Mouse (Mus musculus) MEL (cell line): ENCODE results near the gene Sim2.

Source experiments
- CTCF ChIP-seq, 3 experiments: IDR thresholded peaks in 2 of 3; conservative IDR thresholded peaks in 1 of 3; 2 replicates each; pipeline ENCODE4 v1.5.1; 2011 to 2012; ENCODE audit warnings: low read length in 3 of 3, low read depth in 2 of 3, mild to moderate bottlenecking in 2 of 3, improper control_type of control experiment in 1 of 3, inconsistent platforms in 1 of 3, mixed read lengths in 1 of 3, moderate library complexity in 1 of 3; ENCODE audit not compliant: control insufficient read depth in 1 of 3, insufficient read depth in 1 of 3, poor library complexity in 1 of 3, severe bottlenecking in 1 of 3
- EP300 ChIP-seq, 2 experiments: IDR thresholded peaks; 2 replicates each; pipeline ENCODE4 v1.6.1; 2011; ENCODE audit warnings: improper control_type of control experiment in 2 of 2, low read length in 2 of 2, low read depth in 1 of 2, mild to moderate bottlenecking in 1 of 2
- ETS1 ChIP-seq: IDR thresholded peaks from 2 replicates; pipeline ENCODE4 v1.6.1; 2012; ENCODE audit warnings: low read depth, mild to moderate bottlenecking, inconsistent platforms, low read length, improper control_type of control experiment, moderate library complexity
- JUND ChIP-seq: IDR thresholded peaks from 2 replicates; pipeline ENCODE4 v1.6.1; 2011; ENCODE audit warnings: low read depth, mild to moderate bottlenecking, improper control_type of control experiment, low read length
- KAT2A ChIP-seq: conservative IDR thresholded peaks from 2 replicates; pipeline ENCODE4 v1.6.1; 2012; ENCODE audit warnings: low read depth, low read length, improper control_type of control experiment, inconsistent platforms
- MAFK ChIP-seq: IDR thresholded peaks from 2 replicates; pipeline ENCODE4 v1.6.1; 2011; ENCODE audit warnings: low read depth, mild to moderate bottlenecking, low read length, improper control_type of control experiment, borderline replicate concordance
- POLR2AphosphoS5 ChIP-seq: IDR thresholded peaks from 2 replicates; pipeline ENCODE4 v1.6.1; 2012; ENCODE audit warnings: low read depth, borderline replicate concordance, mild to moderate bottlenecking, inconsistent platforms, low read length, moderate library complexity, mixed read lengths
- USF1 ChIP-seq: IDR thresholded peaks from 2 replicates; pipeline ENCODE4 v1.6.1; 2014; ENCODE audit warnings: low read depth, mild to moderate bottlenecking, inconsistent platforms, low read length, improper control_type of control experiment, moderate library complexity
- ZMIZ1 ChIP-seq: IDR thresholded peaks from 2 replicates; pipeline ENCODE4 v1.6.1; 2012; ENCODE audit warnings: low read depth, mild to moderate bottlenecking, inconsistent platforms, low read length, improper control_type of control experiment, moderate library complexity
- ZNF384 ChIP-seq: IDR thresholded peaks from 2 replicates; pipeline ENCODE4 v1.6.1; 2012; ENCODE audit warnings: low read depth, mild to moderate bottlenecking, inconsistent platforms, low read length, improper control_type of control experiment

- TF ChIP-seq CTCF (IDR thresholded peaks at IDR 0.05 in 2 of 3, conservative IDR thresholded peaks at IDR 0.05 in 1 of 3; ENCODE audit: control insufficient read depth in 1 of 3, insufficient read depth in 1 of 3, low read depth in 2 of 3, low read length in 3 of 3, poor library complexity in 1 of 3, severe bottlenecking in 1 of 3) (no peak), POLR2AphosphoS5 (no peak), MAFK (no peak), KAT2A (no peak), ZNF384 (no peak), ETS1 (no peak), JUND (no peak), EP300 (IDR thresholded peaks at IDR 0.05; ENCODE audit: low read depth in 1 of 2, low read length in 2 of 2) (no peak), ZMIZ1 (no peak), USF1 (no peak)
These were observed 28.4 kb downstream of the Sim2 start for GRCm38 (mm10) chr16:94113160-94113559.
